Mouse (Mus musculus) cortical plate, adult 2 months (tissue): ENCODE results near the gene Pbx4.

ENCODE experiments used
- CTCF ChIP-seq: fragments of 200-500 bp; IDR thresholded peaks from 2 replicates; pipeline ENCODE4 v1.5.1; 2011; ENCODE audit warnings: mild to moderate bottlenecking, control low read depth, low read length; ENCODE audit not compliant: insufficient read depth; ENCODE audit errors: extremely low read depth
- POLR2A ChIP-seq: fragments of 200-500 bp; IDR thresholded peaks from 2 replicates; pipeline ENCODE4 v1.6.1; 2011; ENCODE audit warnings: mild to moderate bottlenecking, low read length, control low read depth; ENCODE audit not compliant: insufficient read depth; ENCODE audit errors: extremely low read depth

- TF ChIP-seq CTCF (no peak), POLR2A (no peak)
Observed at GRCm38 (mm10) chr8:69895772-69896451, 63.6 kb downstream of the Pbx4 start.
